Mouse (Mus musculus): ENCODE measurements around the gene Rapgef4. TPM values are rescaled to one million over a fixed set of nuclear protein-coding genes. Genes with fewer than 3 reads are reported as not detected.

Rapgef4 gene
- polyA plus RNA-seq, 1 experiment: 11.3 TPM

DNA sequence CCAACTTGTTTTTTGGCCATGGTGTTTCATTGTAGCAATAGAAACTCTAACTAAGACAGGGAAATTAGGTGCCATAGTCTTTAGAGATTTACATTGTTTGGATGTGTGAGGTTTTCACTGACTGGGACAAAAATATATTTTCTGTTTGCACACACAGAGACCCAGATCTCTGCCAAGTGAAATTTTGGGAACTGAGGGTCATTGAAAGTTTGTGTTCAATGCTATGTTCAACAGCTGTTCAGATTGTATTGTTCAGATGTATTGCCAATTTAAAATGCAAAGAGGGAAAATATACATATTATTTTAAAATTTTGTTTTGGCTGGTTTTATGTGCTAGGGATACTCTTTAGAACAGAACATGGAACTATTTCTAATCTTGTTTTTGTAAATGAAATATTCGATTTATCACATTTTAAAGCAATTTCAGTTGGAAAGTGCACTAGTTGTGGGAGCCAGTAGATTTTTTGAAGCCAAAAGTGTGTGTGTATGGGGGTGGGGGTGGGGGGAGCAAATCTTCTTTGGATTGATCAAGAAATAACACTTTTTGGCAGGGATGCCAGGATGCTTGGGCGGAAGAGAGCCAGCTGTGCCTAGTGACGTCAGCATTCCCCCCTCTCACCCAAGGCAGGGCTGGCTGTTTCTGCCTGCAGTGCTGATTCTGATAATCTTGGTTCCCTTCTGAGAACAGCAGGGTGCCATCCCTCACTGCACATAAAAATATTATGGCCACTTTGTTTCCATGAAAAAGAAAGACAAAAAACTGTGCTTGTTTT is 28.6 kb downstream of the Rapgef4 start:
- Histone ChIP-seq H3K4me1 (ENCODE audit: control insufficient read depth, insufficient read depth, insufficient read length) (no peaks in the 10 kb centered on the region), H3K4me3 (ENCODE audit: extremely low read depth, insufficient read depth, insufficient read length) (no peak overlapping the region), H3K36me3 (ENCODE audit: control insufficient read depth, insufficient read depth, low read length) (no peaks in the 10 kb centered on the region), H3K27me3 (ENCODE audit: control insufficient read depth, insufficient read depth, low read length) (no peaks in the 10 kb centered on the region), H3K27ac (ENCODE audit: insufficient read depth, low read length) (no peak overlapping the region)
- no peak for DNase-seq (ENCODE audit: low read depth in 1 of 2, low spot score in 2 of 2)
- TF ChIP-seq POLR2A (IDR thresholded peaks at IDR 0.05; ENCODE audit: low read depth, low read length) (no peak), CTCF (IDR thresholded peaks at IDR 0.05; ENCODE audit: extremely low read depth, insufficient read depth, insufficient read length, insufficient replicate concordance) (no peak)
- 79% methylated on average over 3 of the region's 3 CpGs for WGBS

DNA sequence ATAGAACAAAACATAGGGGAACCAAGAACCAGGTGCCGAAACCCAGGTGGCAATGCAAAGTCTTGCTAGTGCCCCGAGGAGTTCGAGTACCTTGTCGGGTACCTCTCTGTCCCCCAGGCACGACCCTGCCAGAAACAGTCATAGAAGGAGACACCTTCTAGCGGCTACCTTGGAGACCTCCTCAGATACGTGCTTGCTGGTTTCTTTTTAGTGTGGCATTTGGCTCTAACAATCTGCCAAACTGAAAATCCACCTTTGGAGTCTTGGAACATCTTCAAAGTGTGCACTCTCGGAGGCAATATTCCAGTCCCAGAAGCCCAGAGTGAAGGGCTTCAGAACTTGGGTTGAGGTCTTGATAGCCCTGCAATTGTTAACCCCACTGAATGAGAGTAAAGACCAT is 34.3 kb downstream of the Rapgef4 start:
- TF ChIP-seq CTCF (IDR thresholded peaks at IDR 0.05; ENCODE audit: extremely low read depth, insufficient read depth, insufficient read length, insufficient replicate concordance): no peak
- no peak for TF ChIP-seq POLR2A (IDR thresholded peaks at IDR 0.05; ENCODE audit: low read depth, low read length)
- WGBS: 81% methylated on average over 8 of the region's 8 CpGs

DNA sequence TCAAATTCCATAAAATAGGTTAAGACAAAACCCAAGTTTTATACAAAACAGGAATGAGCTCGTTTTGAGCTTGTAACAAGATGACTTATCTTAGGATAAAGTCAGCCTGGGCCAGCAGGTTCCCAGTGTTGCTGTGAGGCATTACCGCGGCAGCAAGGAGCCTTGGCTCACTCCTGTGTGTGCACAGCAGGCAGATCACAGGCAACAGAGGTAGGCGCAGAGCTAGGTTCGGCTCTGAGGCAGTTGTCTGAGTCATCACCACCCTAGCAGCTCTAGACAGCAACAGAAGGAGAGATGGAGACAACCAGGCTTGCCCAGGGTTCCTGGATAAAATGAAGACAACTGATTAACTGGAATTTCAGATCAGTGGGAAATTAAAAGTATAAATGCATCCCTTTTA is 35.0 kb downstream of the Rapgef4 start:
- no peaks in the 10 kb centered on the region for H3K36me3 ChIP-seq (ENCODE audit: control insufficient read depth, insufficient read depth, low read length)
- TF ChIP-seq POLR2A (IDR thresholded peaks at IDR 0.05; ENCODE audit: low read depth, low read length): no peak
- no peak for TF ChIP-seq CTCF (IDR thresholded peaks at IDR 0.05; ENCODE audit: extremely low read depth, insufficient read depth, insufficient read length, insufficient replicate concordance)
- H3K27ac ChIP-seq (ENCODE audit: insufficient read depth, low read length): no peak overlapping the region
- no peaks in the 10 kb centered on the region for H3K4me1 ChIP-seq (ENCODE audit: control insufficient read depth, insufficient read depth, insufficient read length)
- H3K27me3 ChIP-seq (ENCODE audit: control insufficient read depth, insufficient read depth, low read length): no peaks in the 10 kb centered on the region
- WGBS: 71% methylated on average over 5 of the region's 5 CpGs
- no peak for DNase-seq (ENCODE audit: low read depth in 1 of 2, low spot score in 2 of 2)
- H3K4me3 ChIP-seq (ENCODE audit: extremely low read depth, insufficient read depth, insufficient read length): no peak overlapping the region

More for the DNA sequence above, 34.3 kb downstream of the Rapgef4 start:
- H3K27me3 ChIP-seq (ENCODE audit: control insufficient read depth, insufficient read depth, low read length): no peaks in the 10 kb centered on the region
- H3K4me3 ChIP-seq (ENCODE audit: extremely low read depth, insufficient read depth, insufficient read length): no peak overlapping the region
- DNase-seq (ENCODE audit: low read depth in 1 of 2, low spot score in 2 of 2): no peak
- no peak overlapping the region for H3K27ac ChIP-seq (ENCODE audit: insufficient read depth, low read length)
- H3K36me3 ChIP-seq (ENCODE audit: control insufficient read depth, insufficient read depth, low read length): no peaks in the 10 kb centered on the region
- no peaks in the 10 kb centered on the region for H3K4me1 ChIP-seq (ENCODE audit: control insufficient read depth, insufficient read depth, insufficient read length)

DNA sequence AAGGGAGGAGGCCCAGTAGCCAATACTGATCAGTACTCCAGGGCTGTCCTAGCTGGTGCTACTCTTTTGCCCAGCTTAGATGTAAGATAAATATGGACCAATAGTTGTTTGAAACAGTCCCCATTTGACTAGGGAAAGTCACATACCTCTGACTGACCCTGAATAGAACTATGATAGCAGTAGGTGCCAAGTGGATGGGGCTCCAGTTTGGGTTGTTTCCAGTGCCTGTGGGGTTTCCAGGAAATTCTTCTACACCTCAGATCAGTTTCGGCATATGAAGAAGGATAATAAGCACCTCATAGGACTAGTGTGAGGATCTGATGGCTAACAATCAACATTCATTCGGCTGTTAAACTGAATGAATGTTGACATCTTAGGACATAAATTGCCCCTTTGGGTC is 36.1 kb downstream of the Rapgef4 start:
- 91% methylated on average over 2 of the region's 2 CpGs for WGBS
- Histone ChIP-seq H3K36me3 (ENCODE audit: control insufficient read depth, insufficient read depth, low read length) (no peaks in the 10 kb centered on the region), H3K27ac (ENCODE audit: insufficient read depth, low read length) (no peak overlapping the region), H3K4me3 (ENCODE audit: extremely low read depth, insufficient read depth, insufficient read length) (no peak overlapping the region), H3K27me3 (ENCODE audit: control insufficient read depth, insufficient read depth, low read length) (no peaks in the 10 kb centered on the region), H3K4me1 (ENCODE audit: control insufficient read depth, insufficient read depth, insufficient read length) (no peaks in the 10 kb centered on the region)
- TF ChIP-seq CTCF (IDR thresholded peaks at IDR 0.05; ENCODE audit: extremely low read depth, insufficient read depth, insufficient read length, insufficient replicate concordance) (no peak), POLR2A (IDR thresholded peaks at IDR 0.05; ENCODE audit: low read depth, low read length) (no peak)
- no peak for DNase-seq (ENCODE audit: low read depth in 1 of 2, low spot score in 2 of 2)

DNA sequence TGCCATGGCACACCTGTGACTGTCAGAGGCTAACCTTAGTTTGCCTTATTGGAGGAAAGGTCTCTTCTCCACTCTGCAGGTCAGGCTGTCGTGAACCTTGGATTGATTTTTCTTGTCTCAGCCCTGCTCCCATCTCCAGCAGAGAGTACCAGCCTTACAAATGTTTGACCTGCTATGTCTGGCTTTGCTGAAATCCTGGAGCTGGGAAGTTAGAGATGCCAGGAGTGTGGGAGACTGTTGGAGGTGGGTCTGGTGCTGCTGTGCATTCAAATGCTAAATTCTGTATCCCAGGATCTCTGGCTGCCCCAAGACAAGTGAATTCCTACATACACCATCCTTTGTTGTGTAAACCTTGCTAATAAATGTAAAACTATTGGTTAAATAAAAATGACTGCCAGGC is 37.7 kb downstream of the Rapgef4 start:
- Histone ChIP-seq H3K4me3 (ENCODE audit: extremely low read depth, insufficient read depth, insufficient read length) (no peak overlapping the region), H3K27ac (ENCODE audit: insufficient read depth, low read length) (no peak overlapping the region), H3K27me3 (ENCODE audit: control insufficient read depth, insufficient read depth, low read length) (no peaks in the 10 kb centered on the region), H3K36me3 (ENCODE audit: control insufficient read depth, insufficient read depth, low read length) (no peaks in the 10 kb centered on the region), H3K4me1 (ENCODE audit: control insufficient read depth, insufficient read depth, insufficient read length) (no peaks in the 10 kb centered on the region)
- TF ChIP-seq CTCF (IDR thresholded peaks at IDR 0.05; ENCODE audit: extremely low read depth, insufficient read depth, insufficient read length, insufficient replicate concordance) (no peak), POLR2A (IDR thresholded peaks at IDR 0.05; ENCODE audit: low read depth, low read length) (no peak)
- 88% methylated on average over 1 of the region's 1 CpGs for WGBS
- DNase-seq (ENCODE audit: low read depth in 1 of 2, low spot score in 2 of 2): no peak

- H3K4me1 ChIP-seq (ENCODE audit: control insufficient read depth, insufficient read depth, insufficient read length): no peaks in the 10 kb centered on the region
- TF ChIP-seq POLR2A (IDR thresholded peaks at IDR 0.05; ENCODE audit: low read depth, low read length): no peak
- no peak for TF ChIP-seq CTCF (IDR thresholded peaks at IDR 0.05; ENCODE audit: extremely low read depth, insufficient read depth, insufficient read length, insufficient replicate concordance)
- WGBS: 94% methylated on average over 15 of the region's 15 CpGs
- H3K27me3 ChIP-seq (ENCODE audit: control insufficient read depth, insufficient read depth, low read length): no peaks in the 10 kb centered on the region
- DNase-seq (ENCODE audit: low read depth in 1 of 2, low spot score in 2 of 2): no peak
- no peak overlapping the region for H3K27ac ChIP-seq (ENCODE audit: insufficient read depth, low read length)
- no peaks in the 10 kb centered on the region for H3K36me3 ChIP-seq (ENCODE audit: control insufficient read depth, insufficient read depth, low read length)
- no peak overlapping the region for H3K4me3 ChIP-seq (ENCODE audit: extremely low read depth, insufficient read depth, insufficient read length)
These were observed 39.7 kb downstream of the Rapgef4 start for GRCm38 (mm10) chr2:72020755-72021154.

DNA sequence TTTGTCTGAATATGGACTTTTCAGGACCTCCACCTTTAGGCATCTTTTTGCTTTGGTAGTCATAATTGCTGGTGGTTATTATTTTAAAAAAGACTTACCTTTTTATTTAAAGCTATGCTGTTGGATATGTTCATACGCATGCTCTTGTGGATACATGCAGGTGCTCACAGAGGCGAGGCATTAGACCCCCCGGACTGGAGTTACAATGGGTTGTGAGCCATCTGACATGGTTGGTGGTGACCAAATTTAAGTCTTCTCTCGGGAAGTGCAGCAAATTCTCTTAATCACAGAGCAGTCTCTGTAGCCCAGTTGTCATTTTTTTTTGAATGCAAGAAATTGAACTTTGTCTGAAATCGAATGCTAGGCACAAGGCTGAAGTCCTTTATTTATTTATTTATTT is 40.4 kb downstream of the Rapgef4 start:
- Histone ChIP-seq H3K4me1 (ENCODE audit: control insufficient read depth, insufficient read depth, insufficient read length) (no peaks in the 10 kb centered on the region), H3K36me3 (ENCODE audit: control insufficient read depth, insufficient read depth, low read length) (no peaks in the 10 kb centered on the region), H3K4me3 (ENCODE audit: extremely low read depth, insufficient read depth, insufficient read length) (no peak overlapping the region), H3K27ac (ENCODE audit: insufficient read depth, low read length) (no peak overlapping the region), H3K27me3 (ENCODE audit: control insufficient read depth, insufficient read depth, low read length) (no peaks in the 10 kb centered on the region)
- no peak for TF ChIP-seq POLR2A (IDR thresholded peaks at IDR 0.05; ENCODE audit: low read depth, low read length)
- 88% methylated on average over 5 of the region's 5 CpGs for WGBS
- DNase-seq (ENCODE audit: low read depth in 1 of 2, low spot score in 2 of 2): no peak

All from spleen, adult 2 months (tissue).